Mouse (Mus musculus) embryonic facial prominence, embryonic 10.5 days (tissue): ENCODE results near the gene Dexi. TPM values are rescaled to one million over a fixed set of nuclear protein-coding genes. Genes with fewer than 3 reads are reported as not detected.
A peak's percentile ranks its signal among the peaks of the same experiment; 100 is the strongest.

Source experiments
- DNase-seq: peaks from one replicate; pipeline ENCODE4 v3.0.0-alpha.2; 2017; ENCODE audit warnings: low spot score
- H3K27ac ChIP-seq: fragments of 300-500 bp; sonication (generic); replicated peaks from 2 replicates; pipeline ENCODE4 v1.5.1; 2016; ENCODE audit warnings: mild to moderate bottlenecking
- H3K27me3 ChIP-seq: fragments of 300-500 bp; sonication (generic); replicated peaks from 2 replicates; pipeline ENCODE4 v1.6.1; 2016; ENCODE audit warnings: low read depth, mild to moderate bottlenecking; ENCODE audit not compliant: poor library complexity, severe bottlenecking
- H3K36me3 ChIP-seq: fragments of 300-500 bp; sonication (generic); replicated peaks from 2 replicates; pipeline ENCODE4 v1.6.1; 2016; ENCODE audit warnings: mild to moderate bottlenecking, moderate library complexity
- H3K4me1 ChIP-seq: fragments of 300-500 bp; sonication (generic); 2 replicates; pipeline ENCODE4 v1.6.1; 2016
- H3K4me3 ChIP-seq: fragments of 300-500 bp; sonication (generic); 2 replicates; pipeline ENCODE4 v1.5.1; 2016; ENCODE audit warnings: mild to moderate bottlenecking, moderate library complexity
- H3K9me3 ChIP-seq: fragments of 300-500 bp; sonication (generic); 2 replicates; pipeline ENCODE4 v1.6.1; 2016; ENCODE audit warnings: mild to moderate bottlenecking
- WGBS: fragments of 180-500 bp; shearing (Covaris S2); methylation state at CpG from one replicate; pipeline ENCODE4 v1.1.7; 2016; 5-methylcytosine and 5-hydroxymethylcytosine counted together
- polyA plus RNA-seq: library from polyadenylated mRNA; unstranded; fragments of >200 nt; fragmentation: Nextera tagmentation; extraction: Ambion mirVana; gene quantifications from 2 replicates; pipeline ENCODE4 v1.2.1, GENCODE M21; 2016

Dexi gene
- polyA plus RNA-seq, 1 experiment from 2014 or later = 19.3 TPM

- no peak for DNase-seq
- WGBS = 84% methylated on average over 18 of the region's 18 CpGs
- Histone ChIP-seq H3K4me1 (peaks cover 10% of the 10 kb centered on the region), H3K27me3 (peaks cover 30% of the 10 kb centered on the region), H3K36me3 (no peaks in the 10 kb centered on the region), H3K9me3 (no peaks in the 10 kb centered on the region), H3K4me3 (no peak overlapping the region), H3K27ac (no peak overlapping the region)
Measured at GRCm38 (mm10) chr16:10490503-10491150, 52.2 kb downstream of the Dexi start.

DNA sequence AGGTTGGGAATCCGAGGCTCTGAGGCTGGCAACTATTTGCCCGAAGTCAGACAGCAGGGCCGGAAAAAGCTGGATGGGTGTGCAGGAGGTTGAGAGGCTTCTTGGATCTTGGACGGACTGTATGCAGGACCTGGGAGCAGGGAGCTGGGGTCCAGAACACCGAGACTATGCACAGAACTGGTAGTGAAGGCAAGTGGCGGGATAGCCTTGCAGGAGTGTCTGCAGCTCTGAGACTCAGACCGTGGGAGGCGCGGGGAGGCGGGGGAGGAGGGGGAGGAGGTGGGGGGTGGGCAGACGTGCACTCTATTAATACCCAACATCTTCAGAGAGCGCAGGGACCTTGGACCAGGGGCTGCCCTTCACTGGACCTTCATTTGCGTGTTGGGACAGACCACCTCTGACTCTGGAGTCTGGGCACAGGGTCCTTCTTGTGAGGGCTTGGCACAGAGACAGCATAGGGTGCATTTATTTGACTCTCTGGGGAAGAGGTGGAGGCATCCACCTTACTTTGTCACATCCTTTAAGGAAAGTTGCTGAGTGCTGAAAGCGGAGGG is 52.9 kb downstream of the Dexi start:
- peaks cover 30% of the 10 kb centered on the region for H3K27me3 ChIP-seq
- no peaks in the 10 kb centered on the region for H3K9me3 ChIP-seq
- DNase-seq = no peak
- H3K4me1 ChIP-seq = peaks cover 10% of the 10 kb centered on the region
- no peak overlapping the region for H3K27ac ChIP-seq
- 21% methylated on average over 14 of the region's 14 CpGs for WGBS
- peak overlapping the region; percentile 36 for H3K4me3 ChIP-seq
- no peaks in the 10 kb centered on the region for H3K36me3 ChIP-seq

DNA sequence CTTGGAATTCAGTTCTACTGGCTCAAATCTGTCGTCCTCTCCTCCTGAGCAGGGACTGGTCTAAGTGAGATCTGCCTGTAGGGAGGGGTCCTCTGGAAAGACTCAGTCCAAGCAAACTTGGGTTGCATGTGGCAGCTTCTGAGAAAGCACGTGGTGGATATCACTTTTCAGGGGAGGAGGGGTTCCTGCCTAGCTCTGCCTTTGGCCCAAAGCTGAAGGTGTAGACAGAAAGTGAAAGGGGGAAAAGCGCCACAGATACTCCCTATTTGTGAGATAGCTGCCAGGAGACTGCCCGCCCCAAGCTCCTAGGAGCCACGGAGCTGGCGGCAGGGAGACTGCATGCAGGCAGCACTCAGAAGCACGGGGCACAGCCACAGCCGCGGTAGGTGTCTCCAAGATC is 53.4 kb downstream of the Dexi start:
- Histone ChIP-seq H3K4me3 (peak overlapping the region; percentile 36), H3K36me3 (no peaks in the 10 kb centered on the region), H3K4me1 (peaks cover 10% of the 10 kb centered on the region), H3K27me3 (peaks cover 30% of the 10 kb centered on the region), H3K27ac (no peak overlapping the region), H3K9me3 (no peaks in the 10 kb centered on the region)
- peak; percentile 13 for DNase-seq
- WGBS = 9% methylated on average over 9 of the region's 9 CpGs

- Histone ChIP-seq H3K36me3 (no peaks in the 10 kb centered on the region), H3K27ac (no peak overlapping the region), H3K27me3 (peaks cover 30% of the 10 kb centered on the region), H3K9me3 (no peaks in the 10 kb centered on the region), H3K4me1 (peaks cover 10% of the 10 kb centered on the region), H3K4me3 (no peak overlapping the region)
- 83% methylated on average over 7 of the region's 7 CpGs for WGBS
- no peak for DNase-seq
Measured at GRCm38 (mm10) chr16:10488769-10489481, 53.9 kb downstream of the Dexi start.

- H3K36me3 ChIP-seq = no peaks in the 10 kb centered on the region
- H3K4me1 ChIP-seq = peaks cover 13% of the 10 kb centered on the region
- H3K9me3 ChIP-seq = no peaks in the 10 kb centered on the region
- 85% methylated on average over 8 of the region's 8 CpGs for WGBS
- no peak for DNase-seq
- H3K27me3 ChIP-seq = peaks cover 30% of the 10 kb centered on the region
- H3K4me3 ChIP-seq = no peak overlapping the region
- no peak overlapping the region for H3K27ac ChIP-seq
Measured at GRCm38 (mm10) chr16:10487895-10488493, 54.9 kb downstream of the Dexi start.

DNA sequence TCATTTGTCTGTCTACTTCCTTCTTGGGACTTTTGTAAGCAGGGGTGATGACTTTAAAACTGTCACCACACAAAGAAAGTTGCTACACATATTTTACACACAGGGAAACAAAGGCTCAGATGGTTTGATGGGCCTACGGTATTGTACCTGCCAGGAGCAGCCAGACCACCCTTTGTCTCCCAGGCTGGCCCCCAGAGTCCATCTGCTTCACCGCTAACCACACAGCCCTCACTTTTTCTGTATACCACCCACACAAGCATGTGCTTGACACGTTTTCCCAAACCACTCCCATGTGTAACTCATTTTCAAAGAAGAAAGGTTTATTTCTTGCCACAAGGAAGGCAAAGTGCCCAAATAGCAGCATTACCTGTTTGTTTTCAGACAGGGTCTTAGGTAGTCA is 55.9 kb downstream of the Dexi start:
- Histone ChIP-seq H3K4me3 (no peak overlapping the region), H3K9me3 (no peaks in the 10 kb centered on the region), H3K36me3 (no peaks in the 10 kb centered on the region), H3K27ac (no peak overlapping the region), H3K4me1 (peaks cover 13% of the 10 kb centered on the region), H3K27me3 (peaks cover 30% of the 10 kb centered on the region)
- no peak for DNase-seq
- 79% methylated on average over 3 of the region's 3 CpGs for WGBS

DNA sequence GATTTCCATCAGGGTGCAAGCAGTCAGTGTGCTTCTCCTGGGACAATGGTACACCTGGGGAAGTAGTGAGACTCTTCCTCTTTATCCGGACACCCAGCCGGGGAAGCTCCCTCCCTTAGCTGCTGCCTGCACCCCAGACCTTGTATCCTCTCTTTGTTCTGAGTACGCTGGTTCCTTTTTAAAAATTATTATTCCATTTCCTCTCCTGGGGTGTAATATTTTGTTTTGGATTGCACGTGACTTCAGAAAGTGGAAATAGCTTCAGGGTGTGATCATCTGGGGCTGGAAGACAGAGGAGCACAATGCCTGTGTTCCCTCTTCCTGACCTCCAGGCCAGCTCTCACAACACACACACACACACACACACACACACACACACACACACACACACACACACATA is 60.5 kb downstream of the Dexi start:
- Histone ChIP-seq H3K27me3 (no peaks in the 10 kb centered on the region), H3K36me3 (no peaks in the 10 kb centered on the region), H3K4me1 (peaks cover 4% of the 10 kb centered on the region; the same call in 1 of the 2 replicates), H3K27ac (no peak overlapping the region), H3K4me3 (no peak overlapping the region), H3K9me3 (no peaks in the 10 kb centered on the region)
- DNase-seq = no peak
- 64% methylated on average over 4 of the region's 4 CpGs for WGBS

DNA sequence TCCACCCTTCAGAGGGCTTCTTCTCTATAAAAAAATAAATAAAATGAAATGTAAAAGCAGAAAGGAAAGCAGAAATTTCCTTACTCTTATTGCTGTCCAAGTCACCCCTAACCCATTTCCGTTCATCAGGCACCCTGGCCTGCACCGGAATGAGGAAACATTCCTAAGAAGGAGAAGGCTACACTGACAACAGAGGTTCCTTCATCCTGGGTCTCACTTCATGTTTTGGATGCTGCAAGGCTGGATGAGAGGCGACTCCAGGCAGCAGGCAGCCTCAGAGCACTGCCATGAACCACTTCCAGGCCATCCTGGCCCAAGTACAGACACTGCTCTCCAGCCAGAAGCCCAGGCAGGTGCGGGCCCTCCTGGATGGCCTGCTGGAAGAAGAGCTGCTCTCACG is 63.0 kb downstream of the Dexi start, which contains the start of gene Ciita:
Gene Ciita (plus strand): TSS at position 203 of the 400 bp plus-strand sequence.
- Histone ChIP-seq H3K27ac (no peak within 1 kb of the TSS), H3K9me3 (no peaks in the 10 kb centered on the region), H3K36me3 (no peaks in the 10 kb centered on the region), H3K4me3 (no peak within 1 kb of the TSS), H3K27me3 (no peaks in the 10 kb centered on the region), H3K4me1 (peaks cover 4% of the 10 kb centered on the region; the same call in 1 of the 2 replicates)
- DNase-seq = no peak
- WGBS = 77% methylated on average over 5 of the region's 5 CpGs

GRCm38 (mm10) chr16:10475919-10476318 is 66.9 kb downstream of the Dexi start:
- 74% methylated on average over 2 of the region's 2 CpGs for WGBS
- Histone ChIP-seq H3K27me3 (no peaks in the 10 kb centered on the region), H3K9me3 (no peaks in the 10 kb centered on the region), H3K4me3 (no peak overlapping the region), H3K36me3 (no peaks in the 10 kb centered on the region), H3K27ac (no peak overlapping the region), H3K4me1 (no peaks in the 10 kb centered on the region)
- DNase-seq = no peak

DNA sequence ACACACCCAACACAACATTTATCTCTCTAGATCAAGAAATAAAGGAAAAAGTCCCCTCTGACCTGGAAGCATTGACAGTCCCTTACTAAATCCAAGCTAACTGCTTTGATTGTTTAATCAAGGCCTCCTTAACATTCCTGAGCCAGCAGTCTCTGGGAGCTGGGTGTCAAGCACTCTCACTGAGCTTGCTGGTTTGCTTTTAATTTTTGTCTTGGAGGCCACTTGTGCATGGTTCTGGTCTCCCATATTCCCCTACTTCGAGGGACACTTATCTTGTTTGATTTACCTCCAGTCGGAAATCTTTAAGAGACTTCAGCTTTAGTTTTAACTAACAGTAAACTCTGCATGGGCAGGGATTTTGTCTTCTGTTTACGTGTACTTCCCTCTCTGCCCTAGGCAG is 67.9 kb downstream of the Dexi start:
- Histone ChIP-seq H3K27me3 (no peaks in the 10 kb centered on the region), H3K4me1 (no peaks in the 10 kb centered on the region), H3K4me3 (no peak overlapping the region), H3K27ac (no peak overlapping the region), H3K9me3 (no peaks in the 10 kb centered on the region), H3K36me3 (no peaks in the 10 kb centered on the region)
- no peak for DNase-seq
- WGBS = 80% methylated on average over 3 of the region's 3 CpGs

GRCm38 (mm10) chr16:10471950-10472349 is 70.9 kb downstream of the Dexi start:
- H3K27ac ChIP-seq = no peak overlapping the region
- no peaks in the 10 kb centered on the region for H3K27me3 ChIP-seq
- H3K9me3 ChIP-seq = no peaks in the 10 kb centered on the region
- no peak for DNase-seq
- no peaks in the 10 kb centered on the region for H3K36me3 ChIP-seq
- WGBS = 93% methylated on average over 3 of the region's 3 CpGs
- 0 out of 2 replicates have a peak, but pooled peaks cover 2% of the 10 kb centered on the region for H3K4me1 ChIP-seq
- no peak overlapping the region for H3K4me3 ChIP-seq

DNA sequence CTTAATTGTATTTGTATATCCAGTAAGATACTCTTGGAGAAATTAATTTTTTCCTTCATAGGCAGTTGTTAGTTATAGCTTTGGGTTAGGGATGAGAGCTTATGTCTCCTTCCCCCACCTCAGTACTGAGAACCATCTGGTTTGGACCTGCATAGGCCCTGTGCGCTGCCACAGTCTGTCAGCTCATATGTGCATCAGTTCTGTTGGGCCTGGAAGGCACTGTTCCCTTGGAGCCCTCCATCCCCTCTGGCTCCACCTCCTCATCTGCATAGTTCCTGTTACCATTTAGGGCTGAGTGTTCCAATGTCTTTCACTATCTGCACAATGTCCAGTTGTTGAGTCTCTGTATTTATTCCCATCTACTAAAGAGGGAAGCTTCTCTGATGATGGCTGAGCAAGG is 74.7 kb downstream of the Dexi start:
- Histone ChIP-seq H3K36me3 (no peaks in the 10 kb centered on the region), H3K9me3 (no peaks in the 10 kb centered on the region), H3K4me1 (peaks cover 7% of the 10 kb centered on the region; the same call in 1 of the 2 replicates), H3K27me3 (no peaks in the 10 kb centered on the region), H3K4me3 (no peak overlapping the region), H3K27ac (no peak overlapping the region)
- 78% methylated on average over 1 of the region's 1 CpGs for WGBS
- DNase-seq = no peak
